Mouse (Mus musculus) urinary bladder, postnatal 25 days (tissue): Measurements from ENCODE around the gene Rgs7bp.

ENCODE experiments used
- DNase-seq: peaks from one replicate; pipeline ENCODE4 v3.0.0; 2022; ENCODE audit warnings: low spot score

Gene Rgs7bp

GRCm38 (mm10) chr13:105002831-105003157 is 51.9 kb downstream of the Rgs7bp start:
- DNase-seq, result no peak

GRCm38 (mm10) chr13:105002132-105002830 is 52.4 kb downstream of the Rgs7bp start:
- DNase-seq, result no peak

- DNase-seq, result no peak
Measured at GRCm38 (mm10) chr13:105001714-105002113, 53.0 kb downstream of the Rgs7bp start.

DNA sequence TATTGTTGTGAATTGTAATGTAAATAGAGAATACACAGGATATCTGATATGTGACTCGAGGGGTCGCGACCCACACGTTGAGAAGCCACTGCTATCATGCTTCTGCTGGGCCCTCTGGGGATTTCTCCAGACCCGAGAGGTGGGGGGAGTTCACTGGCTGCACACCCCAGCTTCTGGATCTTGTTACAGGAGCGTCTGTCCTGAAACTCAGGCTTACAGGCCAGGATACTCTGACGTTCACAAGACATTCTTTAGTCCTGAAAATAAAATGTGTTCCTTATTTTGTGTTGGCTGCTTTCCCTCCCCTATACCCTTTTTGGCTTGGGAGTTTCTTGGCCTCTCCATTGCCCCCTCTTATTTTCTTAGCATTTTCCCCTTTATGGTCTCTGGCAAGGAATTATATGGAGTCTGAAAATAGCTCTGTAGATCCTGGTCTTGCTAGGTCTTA is 65.9 kb downstream of the Rgs7bp start:
- DNase-seq, result no peak

DNA sequence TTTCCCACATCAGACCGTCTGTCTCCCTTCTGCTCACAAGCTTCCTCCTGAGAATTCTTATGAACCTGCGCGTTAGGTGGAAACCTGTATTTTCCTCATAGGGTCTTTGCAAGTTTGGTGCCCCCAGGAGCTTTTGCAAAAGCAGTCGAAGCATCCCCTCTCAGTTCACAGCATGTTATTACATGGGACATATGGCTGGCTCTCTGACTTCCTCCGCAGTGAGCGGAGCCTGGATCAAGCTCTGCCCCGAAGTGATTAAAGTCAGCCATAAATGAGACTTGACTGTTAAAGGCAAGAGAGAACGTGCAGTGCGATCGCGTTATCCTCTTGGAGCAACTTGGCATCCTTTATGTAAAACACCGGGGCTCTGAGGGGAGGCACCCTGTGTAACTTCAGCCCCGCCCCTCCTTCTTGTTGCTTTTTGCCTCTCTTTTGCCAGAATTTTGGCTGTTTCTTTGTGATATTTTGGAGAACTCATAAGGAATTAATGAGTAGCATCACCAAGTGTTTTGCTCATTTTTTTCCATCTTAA is 66.7 kb downstream of the Rgs7bp start:
- no peak for DNase-seq

DNA sequence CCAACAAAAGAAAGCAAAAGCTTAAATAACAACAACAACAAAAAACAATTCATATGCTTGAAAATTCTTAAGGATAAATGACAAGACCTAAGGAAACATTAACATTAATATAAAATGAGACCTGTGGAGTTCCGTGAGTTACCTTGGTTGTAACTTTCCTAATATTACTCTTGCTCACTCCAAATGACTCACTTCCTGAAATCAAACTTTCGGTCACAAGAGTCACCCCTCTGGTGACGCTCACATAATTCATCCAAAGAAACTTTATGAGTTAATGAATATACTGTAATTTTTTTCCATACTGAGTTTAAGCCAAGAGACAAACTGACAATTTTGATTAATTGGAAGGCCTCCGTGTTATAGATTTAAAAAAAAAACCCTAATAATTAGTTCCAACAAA is 69.0 kb downstream of the Rgs7bp start:
- no peak for DNase-seq

DNA sequence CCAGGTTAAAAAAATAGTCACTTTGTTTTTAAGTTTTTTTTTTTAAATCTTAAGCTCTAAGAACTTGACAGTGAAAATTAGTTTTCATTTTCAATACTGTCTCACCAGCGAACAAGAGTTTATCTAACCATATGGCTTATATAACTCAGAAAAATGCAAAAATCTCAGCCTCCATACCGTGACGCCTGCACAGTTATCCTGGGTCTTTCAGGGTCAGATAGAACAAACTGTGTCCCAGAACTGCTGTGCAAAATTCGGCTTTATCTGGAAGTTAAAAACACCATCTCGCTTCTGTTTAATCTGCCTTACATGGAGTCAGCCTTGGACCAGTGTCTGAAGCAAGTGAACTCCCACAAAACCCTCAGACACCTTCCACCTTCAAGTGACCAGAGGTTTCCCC is 70.7 kb downstream of the Rgs7bp start:
- no peak for DNase-seq

DNA sequence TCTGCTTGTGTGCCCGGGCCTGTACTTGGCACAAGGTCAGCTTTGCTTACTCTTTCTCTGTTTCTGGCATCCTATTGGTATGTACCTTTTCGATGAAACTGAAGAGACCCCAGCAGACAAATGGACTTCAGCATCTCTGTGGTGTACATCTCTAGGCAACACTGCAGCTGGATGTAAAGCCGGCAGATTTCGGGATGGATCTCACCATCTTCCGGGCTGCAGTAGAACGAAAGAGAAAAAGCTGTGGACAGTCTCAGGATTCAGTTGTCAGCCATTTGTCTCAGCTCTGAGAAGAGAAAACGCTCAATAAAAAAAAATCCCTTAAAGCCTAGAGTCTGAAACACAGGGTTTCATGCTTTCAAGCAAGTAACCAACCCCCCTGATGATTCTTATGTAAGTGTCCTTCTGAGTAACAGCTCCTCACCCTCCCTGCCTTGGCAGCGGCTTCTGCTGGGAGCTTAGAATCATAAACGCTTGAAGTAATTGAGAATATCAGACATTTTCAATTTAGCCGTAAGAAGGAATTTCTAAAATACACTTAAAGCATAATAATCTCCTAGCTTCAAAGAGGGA is 71.9 kb downstream of the Rgs7bp start:
- no peak for DNase-seq

- no peak for DNase-seq
Measured at GRCm38 (mm10) chr13:104978176-104978575, 76.6 kb downstream of the Rgs7bp start.

DNA sequence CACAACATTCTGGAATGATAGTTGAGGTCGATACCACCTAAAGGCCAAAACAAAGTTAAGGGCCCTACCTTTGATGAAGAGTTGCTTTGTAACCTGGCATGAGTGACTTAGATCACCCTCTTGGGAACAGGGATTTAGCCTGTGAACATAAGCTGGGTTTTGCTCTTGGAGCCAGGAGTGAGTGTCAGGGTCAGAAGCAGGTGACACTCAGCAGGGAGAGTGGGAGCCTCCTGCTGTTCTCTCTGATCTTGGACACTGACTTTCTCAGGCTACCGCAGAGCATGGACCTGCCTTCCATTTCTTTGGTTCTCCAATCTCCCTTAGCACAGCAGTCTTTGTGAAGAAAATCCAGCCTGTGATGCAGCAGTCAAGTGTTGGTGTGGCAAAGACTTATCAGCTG is 87.2 kb downstream of the Rgs7bp start:
- no peak for DNase-seq

- no peak for DNase-seq
Measured at GRCm38 (mm10) chr13:104963716-104964115, 91.0 kb downstream of the Rgs7bp start.

DNA sequence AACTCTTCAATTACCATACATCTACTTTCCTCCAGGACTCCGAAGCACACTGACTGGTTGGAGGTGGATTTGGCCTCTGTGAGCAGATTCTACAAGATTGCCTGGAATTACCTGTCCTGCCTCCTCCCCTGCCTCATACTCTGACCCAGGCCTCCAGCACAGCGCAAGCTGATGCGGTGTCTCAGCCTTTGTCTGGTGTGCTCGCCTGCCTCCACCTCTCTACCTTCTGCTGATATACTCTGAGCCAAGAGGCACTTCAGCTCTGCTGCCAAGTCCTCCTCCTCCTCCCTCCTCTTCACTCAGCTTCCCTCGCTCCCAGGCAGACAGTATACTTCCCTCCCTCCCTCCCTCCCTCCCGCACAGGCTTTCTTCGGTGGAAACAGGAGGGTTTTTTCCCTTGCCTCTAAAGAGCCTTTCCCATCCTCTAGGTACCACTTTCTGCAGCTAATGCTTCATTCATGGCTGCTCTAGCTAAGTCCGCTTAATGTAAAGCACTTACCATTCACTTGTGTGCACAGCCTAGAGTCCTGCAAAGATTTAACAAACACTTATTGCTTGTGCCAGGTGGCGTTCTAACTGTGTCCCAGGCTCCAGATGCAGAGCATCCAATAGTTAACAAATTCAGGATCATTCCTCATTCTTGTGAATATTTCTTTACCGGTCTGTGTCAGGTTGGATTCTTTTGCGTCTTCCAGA is 91.9 kb downstream of the Rgs7bp start:
- no peak for DNase-seq

- DNase-seq, result no peak
Measured at GRCm38 (mm10) chr13:104962166-104962565, 92.6 kb downstream of the Rgs7bp start.

GRCm38 (mm10) chr13:104960951-104961715 is 93.6 kb downstream of the Rgs7bp start:
- no peak for DNase-seq

GRCm38 (mm10) chr13:104960206-104960928 is 94.4 kb downstream of the Rgs7bp start:
- no peak for DNase-seq

GRCm38 (mm10) chr13:104959733-104960132 is 95.0 kb downstream of the Rgs7bp start:
- DNase-seq, result no peak

DNA sequence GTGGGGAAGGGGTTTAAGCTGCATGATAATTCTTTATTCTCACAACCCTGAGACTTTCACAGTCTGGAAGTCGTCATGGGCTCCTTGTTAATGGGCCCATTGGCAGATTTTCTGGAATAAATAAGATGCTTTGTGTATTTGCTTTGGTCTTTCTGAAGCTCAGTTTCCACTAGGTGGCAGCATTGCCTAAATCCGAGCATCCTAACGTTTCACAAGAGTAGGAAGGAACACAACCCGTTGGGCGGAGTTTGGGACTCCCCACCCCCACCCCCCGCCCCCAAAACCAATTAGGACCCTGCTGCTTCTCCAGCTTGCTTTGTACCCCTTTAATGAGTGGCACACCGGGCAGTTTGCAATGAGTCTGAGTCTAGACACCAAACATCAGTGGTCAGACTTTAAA is 106.8 kb downstream of the Rgs7bp start:
- DNase-seq, result peak; percentile 62

DNA sequence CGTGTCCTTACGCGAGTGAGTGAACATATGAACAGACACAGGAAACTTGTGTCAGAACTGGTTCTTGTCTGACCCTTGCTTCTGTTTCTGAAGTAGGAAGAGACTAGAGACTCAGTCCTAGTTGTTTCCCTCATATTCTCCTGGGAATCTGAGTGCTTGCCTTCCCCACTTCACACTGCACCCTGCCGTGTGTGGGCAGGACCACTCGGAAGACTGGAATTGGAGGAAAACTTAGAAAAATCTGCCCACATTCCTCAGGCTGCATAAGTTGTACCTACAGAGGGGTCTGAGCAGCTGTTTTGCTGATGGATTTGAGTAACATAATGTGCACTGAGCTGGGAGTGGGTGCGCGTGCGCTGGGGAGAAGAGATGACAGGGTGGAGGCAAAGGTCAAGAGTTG is 114.2 kb downstream of the Rgs7bp start:
- no peak for DNase-seq

DNA sequence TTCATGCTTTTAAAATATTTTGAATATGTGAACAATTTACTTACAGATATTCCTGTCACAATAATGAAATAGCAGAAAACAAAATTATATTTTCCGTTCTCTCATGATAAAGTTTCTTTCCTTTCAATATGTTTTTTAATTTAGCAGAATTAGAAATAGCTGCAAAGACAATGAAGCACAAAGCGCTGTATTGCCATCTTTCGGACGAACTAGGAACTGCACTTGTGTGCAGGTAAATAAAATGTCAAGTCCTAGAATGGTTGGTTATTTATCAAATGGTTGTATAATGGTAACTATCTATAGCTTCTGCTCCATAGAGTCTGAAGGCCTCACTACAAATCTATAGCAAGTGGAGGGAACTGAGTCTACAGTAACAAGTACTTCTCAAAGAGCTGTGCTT is 114.9 kb downstream of the Rgs7bp start:
- DNase-seq, result peak; percentile 52

- no peak for DNase-seq
Measured at GRCm38 (mm10) chr13:104938966-104939593, 115.7 kb downstream of the Rgs7bp start.

DNA sequence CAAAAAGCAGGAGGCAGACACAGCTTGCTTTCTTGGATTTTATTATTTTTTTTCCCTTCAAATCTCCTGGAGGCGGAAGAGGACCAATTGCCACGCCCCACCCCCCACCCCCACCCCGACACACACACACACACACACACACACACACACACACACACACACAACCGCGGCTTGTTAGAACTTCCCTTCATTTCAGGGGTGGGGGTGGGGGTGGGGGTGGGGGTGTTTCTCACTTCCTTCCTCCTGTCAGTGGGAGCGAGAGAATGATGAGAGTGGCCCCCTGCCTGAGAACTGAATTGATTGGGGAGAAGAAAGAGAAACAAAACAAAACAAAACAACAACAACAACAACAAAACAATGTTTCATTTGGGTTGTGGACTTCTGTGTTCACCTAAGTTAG is 117.0 kb downstream of the Rgs7bp start:
- DNase-seq, result no peak
